Mouse (Mus musculus): Measurements from ENCODE around the gene Cdk6.
"Not testable (repeated sequence)": the region's sequence is repeated elsewhere in the genome, so short reads cannot be mapped to it uniquely, and the experiment has no call there.

Gene Cdk6

DNA sequence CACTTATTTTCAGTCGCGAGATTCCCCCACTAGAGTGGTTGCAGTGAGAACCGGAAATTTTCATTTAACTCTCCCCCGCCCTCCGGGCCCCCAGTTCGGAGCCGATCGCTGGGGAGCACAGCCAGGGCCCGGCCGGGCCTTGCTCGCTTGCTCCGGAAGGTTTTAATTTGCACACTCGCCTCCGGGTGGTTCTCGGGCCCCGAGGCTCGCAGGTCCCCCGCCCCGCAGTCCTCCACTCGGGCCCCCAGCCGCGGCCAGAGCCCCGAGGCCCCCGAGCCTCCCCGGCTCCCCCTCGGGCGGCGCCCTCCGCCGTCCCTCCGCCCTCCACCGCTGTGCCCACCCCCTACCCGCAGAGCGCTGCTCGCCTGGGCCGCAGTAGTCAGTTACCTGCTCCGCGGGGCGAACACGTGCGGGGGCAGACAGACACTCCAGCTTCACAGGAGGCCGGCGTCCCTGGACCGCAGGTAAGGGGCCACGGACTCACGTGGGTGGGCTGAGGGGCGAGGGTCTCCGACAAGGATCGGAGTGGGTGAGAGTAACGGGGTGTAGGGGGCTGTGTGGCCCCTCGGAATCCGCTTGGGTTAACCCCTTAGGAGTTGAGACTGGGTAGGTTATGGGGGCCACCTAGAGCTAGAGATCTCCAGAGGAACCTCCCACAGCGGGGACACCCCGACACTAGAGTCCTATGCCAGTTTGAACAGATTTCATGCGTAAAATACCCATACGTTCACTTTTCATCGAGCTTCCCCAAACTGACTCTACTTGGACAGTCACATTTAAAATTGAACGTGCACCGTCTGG, at the start of gene Cdk6:
TSS of gene Cdk6 (plus strand) at position 375 of the 801 bp plus-strand sequence.
- no peak for DNase-seq (ENCODE audit: low read depth, low spot score)

DNA sequence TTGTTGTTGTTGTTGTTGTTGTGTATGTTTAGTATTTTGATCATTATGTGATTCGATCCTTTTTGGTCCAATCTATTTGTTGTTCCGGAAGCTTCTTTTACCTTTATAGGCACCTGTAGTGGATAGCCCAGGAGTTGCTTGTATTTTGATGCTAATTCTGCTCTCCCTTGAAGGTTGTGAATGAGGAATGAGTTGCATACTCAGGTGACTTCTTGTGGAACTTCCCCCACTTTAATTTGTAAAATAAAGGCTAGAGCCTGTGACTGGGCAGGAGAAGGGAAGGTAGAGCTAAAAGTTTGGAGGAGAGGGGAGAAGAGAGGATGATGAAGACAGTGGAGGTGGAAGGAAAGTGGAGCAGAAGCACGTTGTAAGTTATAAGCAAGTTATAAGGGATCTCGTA, 47.6 kb upstream of the Cdk6 start:
- no peak for DNase-seq (ENCODE audit: low read depth, low spot score)

DNA sequence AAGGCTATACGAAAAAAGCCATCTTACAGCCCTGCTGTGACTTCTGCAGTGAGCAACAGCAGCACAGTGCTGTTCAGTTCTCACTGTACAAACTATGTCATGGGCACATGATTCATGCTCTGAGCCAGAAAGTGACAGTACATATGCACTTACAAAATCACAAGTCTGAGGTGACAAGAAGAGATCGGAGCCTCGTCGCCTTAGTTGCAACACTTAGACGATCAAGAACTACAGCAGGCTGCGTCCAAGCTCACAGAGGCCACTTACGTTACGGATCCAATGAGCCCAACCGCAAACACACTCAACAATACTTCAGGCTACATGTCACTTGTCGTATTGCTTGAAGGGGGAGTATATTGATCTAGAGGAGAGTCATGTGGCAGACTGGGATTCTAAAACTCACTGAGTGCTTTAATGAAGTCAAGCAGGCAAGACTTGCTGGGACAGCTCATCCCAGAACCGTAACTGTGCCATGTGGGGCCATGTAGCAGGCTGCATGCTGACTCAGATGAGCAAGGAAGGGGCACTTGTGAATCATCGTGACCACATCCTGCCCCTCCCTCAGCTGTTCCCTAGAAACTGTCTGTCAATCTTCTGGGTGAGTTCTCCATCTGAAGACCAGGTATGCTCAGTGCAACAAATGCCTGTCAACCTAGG, 40.4 kb upstream of the Cdk6 start:
- no peak for DNase-seq (ENCODE audit: low read depth, low spot score)

DNA sequence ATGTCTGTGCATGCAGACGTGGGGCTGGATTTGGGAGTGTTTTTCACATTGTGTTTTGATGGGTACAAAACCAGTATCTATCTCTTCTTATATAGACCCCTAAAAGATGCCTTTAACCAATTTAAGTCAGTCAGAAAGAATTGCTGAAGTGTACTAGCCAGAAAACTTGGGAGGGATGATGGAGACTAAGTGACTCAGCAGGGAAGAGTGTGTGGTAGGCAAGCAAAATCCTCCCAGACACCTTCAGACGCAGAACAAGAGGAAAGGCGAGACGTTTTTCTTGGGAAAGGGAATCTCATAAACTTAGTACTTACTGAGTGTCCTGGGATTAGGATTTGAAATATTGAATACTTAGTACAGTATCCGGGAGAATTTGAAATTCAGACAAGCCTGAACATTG, 39.8 kb upstream of the Cdk6 start:
- no peak for DNase-seq (ENCODE audit: low read depth, low spot score)

DNA sequence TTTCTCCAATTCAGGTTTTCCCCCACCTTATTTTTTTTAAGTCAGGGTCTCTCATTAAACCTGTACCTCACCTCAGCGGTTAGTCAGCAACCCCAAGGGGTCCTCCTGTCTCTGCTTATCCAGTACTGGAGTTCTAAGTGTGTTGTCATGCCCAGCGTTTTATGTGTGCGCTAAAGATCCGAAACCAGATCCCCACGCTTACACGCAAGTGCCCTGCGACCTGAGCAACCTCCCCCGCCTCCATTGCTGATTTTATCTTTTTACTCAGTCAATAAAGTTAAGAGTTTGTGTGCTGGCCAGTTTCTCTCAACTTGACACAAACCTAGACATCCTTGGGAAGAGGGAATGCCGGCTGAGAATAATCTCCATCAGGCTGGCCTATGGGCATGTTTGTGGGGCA, 37.4 kb upstream of the Cdk6 start:
- no peak for DNase-seq (ENCODE audit: low read depth, low spot score)

DNA sequence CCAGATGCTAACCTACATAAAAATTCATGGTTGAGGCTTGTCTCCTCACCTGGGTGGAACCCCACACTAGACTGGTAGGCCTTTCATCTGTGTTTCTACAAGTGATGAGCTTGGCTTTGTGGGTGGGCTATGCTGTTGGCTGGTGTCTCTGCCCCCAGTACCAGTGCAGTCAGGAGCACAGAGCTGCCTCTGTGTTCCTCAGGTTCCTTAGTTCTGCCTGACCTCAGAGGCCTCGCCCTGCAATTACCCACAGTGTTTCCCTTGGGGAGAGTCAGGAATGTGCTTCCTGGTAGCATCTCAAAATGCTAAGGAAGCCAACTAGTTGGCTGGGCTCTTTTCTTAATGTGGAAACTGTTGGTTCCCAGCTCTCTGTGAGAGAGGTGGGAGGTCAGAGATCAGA, 35.1 kb upstream of the Cdk6 start:
- DNase-seq (ENCODE audit: low read depth, low spot score) = no peak

DNA sequence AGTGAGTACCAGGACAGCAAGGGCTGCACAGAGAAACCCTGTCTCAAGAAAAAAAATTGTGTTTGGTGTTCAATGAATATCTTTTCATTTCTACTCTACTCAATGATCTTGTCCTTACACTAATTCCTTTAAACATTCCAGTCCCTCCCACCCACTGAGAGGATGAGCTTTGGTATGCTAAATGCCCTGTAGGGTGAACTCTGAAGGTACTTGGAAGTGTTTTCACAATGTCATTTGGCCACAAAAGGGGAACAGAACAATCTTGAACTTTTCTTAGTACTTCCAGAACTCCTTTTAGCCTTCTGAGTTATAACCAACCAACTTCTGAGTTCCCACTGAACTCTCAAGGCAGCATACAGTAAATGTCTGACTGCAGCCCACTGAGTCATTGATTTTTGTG, 32.2 kb upstream of the Cdk6 start:
- no peak for DNase-seq (ENCODE audit: low read depth, low spot score)

DNA sequence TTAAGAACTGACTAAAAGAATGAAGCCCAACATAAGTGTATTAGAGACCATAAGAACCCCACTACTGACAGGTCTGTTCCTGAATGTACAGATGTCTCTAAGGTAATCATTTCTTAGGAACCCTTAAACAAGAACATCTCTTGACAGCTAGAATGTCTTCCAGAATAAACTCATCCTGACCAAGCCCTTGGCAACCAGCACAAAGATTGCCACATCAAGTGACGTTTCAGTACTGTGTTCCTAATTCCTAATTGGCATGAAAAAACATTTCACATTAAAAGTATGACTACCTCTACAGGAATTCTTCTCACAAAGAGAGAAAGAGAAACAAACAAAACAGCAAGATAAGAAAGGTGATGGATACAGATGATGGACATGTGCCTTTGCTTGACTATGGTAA, 31.7 kb upstream of the Cdk6 start:
- DNase-seq (ENCODE audit: low read depth, low spot score) = no peak

DNA sequence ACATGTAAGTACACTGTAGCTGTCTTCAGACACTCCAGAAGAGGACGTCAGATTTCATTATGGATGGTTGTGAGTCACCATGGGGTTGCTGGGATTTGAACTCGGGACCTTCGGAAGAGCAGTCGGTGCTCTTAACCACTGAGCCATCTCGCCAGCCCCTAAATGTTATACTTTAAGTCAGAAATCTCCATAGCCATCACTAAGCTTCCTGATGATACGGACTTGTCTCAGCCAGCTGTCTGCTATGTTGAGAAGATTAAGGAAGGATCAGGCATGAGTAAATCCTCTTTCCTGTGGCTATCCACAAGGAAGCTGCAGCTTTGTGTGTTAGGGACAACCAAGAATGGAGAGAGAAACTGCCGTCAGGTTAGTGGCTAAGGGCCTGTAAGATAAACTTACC, 30.1 kb upstream of the Cdk6 start:
- DNase-seq (ENCODE audit: low read depth, low spot score) = not testable (repeated sequence)

DNA sequence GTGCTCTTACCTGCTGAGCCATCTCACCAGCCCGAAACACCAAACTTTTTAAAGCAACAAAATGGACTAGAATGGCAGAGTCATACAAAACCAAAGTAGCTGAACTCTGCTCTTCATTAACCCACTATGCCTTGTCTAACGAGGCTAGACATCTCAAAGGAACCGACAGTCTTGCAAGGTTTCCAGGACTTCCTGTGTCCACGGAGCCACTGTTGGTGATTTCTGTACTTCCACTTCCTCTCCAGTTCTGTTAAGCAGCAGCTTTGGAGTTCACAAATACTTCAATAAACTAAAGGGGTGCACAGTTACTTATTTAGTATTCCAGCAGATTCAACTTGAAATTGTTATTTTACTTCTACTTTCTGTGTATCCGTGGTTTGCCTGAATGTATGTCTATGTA, 23.6 kb upstream of the Cdk6 start:
- not testable (repeated sequence) for DNase-seq (ENCODE audit: low read depth, low spot score)

DNA sequence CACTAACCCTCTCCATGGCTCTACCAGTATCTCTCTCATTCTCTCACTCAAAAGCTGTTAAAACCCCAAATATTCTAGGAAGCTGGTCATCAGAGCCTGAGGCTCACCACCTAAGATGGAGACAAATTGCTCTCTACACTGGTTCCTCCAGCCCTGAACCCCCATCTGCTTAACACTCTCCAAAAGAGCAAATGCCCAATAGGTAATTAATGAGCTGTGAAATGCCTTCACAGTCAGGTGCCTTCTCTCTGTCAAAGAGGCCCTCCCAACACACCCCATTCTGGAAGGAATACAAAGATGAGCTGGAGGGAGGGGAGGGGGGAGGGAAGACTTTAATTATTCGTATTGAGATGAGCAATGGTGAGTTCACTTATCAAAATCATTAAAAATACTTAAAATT, 21.1 kb upstream of the Cdk6 start:
- no peak for DNase-seq (ENCODE audit: low read depth, low spot score)

DNA sequence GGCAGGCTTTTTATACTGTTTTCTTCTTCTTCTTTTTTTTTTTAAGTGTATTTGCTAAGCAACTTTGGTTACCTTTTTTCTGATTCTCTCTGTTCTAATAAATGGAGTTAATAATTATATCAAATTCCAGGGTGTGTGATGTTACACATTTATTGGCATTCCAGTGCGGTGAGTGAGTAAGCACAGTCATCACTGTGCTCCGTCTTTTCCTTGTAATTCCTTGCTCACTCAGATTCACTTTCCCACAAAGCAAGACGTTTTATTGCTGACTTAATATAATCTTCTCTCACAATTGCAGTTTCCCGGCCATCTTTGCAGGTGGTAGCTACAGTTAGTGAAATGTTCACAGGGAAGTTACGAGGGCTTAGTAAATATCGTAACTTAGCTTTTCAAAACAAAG, 19.2 kb upstream of the Cdk6 start:
- DNase-seq (ENCODE audit: low read depth, low spot score) = no peak

DNA sequence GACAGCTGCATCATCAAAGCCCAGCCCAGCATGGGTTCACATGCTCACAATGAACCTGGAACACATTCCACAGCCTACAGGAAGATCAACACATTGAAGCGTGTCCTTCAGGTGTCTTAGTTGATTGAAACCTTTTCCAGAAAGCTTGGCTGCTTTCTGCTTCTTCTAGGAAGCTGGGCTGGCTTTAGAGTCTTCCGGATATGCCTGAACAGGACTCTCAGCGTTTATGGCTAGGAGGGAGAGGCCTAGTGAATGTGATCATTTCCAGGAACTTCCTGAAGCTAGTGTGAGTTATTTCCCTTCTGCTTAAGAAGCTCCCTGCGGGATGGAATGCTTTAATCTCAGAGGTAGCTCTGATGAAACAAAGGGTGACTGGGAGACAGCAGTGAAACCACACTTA, 17.2 kb upstream of the Cdk6 start:
- DNase-seq (ENCODE audit: low read depth, low spot score) = no peak

DNA sequence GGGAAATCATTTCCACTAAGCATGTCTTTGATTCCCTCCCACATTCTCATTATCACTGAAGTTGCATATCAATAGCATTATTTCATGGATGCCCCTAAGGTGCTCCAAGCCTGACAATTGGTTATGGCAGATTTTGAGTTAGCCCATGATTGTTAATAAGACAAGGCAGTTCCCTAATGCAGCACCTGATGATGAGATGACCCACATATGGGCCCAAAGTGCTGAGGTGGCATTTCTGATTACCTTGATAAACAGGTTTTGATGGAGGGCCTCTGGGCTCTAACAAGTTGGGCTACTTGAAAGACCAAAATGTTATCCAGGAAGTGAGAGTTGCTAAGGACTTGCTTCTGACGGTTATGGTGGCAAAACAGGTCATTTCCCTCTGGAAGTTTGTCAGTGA, 11.9 kb upstream of the Cdk6 start:
- DNase-seq (ENCODE audit: low read depth, low spot score) = no peak

DNA sequence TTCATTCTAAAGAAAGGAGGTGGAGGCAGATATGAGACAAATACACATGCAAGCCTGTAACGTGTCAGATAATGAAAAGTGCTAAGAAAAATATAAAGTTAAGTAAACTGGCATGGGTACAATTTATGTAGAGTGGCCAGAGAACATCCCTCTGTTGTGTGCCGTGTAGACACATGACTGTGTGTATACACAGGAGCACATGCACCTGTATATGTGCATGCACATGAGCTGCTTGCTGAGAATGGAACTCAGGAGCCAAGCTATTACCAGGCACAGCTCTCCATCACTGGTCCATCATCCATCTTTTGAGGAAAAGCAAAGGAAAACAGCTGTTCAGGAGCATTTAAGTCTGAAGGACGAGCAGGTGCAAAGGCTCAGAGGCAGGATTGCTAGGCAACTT, 10.4 kb upstream of the Cdk6 start:
- no peak for DNase-seq (ENCODE audit: low read depth, low spot score)

DNA sequence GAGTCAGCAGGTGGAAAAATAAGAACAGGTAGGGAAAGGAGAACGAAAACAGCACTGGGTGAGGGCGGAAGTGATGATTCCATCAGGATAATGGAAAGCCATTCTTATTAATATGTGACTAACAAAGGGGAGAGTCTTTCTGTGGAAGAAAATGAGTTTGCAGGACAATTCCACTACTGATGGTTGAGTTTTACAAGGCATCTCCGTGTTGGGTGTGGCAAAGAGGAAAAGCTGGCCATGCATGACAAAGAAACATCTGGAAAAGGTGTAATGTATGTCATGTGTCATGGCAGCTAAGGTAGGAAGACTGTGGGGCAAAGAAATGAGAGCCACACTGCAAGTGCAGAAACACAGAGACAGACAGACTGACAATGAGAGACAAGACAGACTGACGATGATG, 8.3 kb upstream of the Cdk6 start:
- DNase-seq (ENCODE audit: low read depth, low spot score) = not testable (repeated sequence)

DNA sequence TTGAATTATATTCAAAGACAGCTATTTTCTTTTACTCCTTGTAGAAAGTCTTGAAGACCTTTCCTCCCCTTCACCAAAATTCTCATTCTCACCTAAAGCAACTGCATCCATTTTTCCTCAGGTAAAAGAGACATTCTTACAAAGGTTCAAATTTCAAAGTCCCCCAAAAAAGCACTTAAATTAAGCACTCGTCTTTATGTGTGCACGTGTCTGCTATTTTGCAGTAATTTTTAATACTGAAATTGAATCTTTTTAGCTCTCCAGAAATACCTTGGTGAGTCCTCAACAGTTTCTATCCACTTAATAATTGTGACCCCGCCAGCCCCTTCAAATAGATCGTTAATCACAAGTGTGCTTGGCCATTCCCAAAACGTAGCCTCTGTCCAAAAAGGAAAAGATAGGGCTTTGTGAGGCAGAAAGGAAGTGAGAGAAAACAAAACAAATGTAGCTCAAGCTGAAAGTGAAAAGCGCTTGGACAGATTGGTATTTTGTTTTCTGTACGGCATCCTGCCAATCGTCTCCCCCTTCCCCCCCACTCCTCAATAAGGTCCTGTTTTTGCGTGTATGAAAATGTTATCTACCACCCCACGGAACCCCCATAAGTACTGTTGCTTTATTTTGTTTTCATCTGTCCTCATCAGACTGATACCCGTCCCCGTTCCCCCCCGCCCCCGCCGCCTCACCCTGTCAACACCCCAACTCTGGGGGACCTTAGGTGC, 786 bp upstream of the Cdk6 start:
- DNase-seq (ENCODE audit: low read depth, low spot score) = not testable (repeated sequence)

DNA sequence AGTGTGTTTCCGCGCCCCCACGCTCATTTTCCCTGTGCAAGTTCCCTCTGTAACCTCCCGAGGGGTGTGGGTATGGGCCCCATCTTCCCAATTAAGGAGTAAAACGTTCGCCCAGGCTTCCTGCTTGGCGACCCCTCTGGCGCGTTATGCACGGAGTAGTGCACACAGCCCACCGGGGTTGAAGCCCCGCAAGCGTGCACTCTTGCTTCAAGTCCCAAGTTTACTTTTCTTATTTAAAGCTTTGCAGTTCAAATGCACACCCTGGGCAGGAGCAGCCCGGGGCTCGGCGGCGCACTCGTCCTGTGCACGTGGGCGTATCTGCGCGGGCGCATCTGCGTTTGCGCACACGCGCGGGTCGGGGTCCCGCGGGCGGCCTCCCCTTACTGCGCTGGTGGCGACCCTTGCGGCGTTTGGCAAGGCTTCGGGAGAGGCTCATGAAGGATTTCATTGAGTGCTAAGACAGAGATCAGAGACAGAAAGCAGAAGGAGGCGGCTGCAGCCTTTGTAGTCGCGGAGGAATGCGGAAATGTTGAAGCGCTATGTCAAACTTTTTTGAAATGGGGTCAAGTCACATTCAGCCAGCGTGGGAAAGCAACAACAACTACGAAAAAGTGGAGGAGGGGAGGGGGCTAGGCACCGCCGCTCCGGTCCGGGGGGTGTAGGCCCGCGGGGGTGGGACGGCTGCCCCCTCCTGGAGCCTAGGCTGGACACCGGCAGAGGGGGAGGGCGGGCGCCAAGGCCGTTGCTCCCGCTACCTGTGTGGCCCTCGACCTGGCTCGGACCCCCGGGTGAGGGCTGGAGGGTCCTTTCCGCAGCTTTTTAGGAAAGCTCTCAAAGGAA, 866 bp downstream of the Cdk6 start:
- DNase-seq (ENCODE audit: low read depth, low spot score) = no peak

DNA sequence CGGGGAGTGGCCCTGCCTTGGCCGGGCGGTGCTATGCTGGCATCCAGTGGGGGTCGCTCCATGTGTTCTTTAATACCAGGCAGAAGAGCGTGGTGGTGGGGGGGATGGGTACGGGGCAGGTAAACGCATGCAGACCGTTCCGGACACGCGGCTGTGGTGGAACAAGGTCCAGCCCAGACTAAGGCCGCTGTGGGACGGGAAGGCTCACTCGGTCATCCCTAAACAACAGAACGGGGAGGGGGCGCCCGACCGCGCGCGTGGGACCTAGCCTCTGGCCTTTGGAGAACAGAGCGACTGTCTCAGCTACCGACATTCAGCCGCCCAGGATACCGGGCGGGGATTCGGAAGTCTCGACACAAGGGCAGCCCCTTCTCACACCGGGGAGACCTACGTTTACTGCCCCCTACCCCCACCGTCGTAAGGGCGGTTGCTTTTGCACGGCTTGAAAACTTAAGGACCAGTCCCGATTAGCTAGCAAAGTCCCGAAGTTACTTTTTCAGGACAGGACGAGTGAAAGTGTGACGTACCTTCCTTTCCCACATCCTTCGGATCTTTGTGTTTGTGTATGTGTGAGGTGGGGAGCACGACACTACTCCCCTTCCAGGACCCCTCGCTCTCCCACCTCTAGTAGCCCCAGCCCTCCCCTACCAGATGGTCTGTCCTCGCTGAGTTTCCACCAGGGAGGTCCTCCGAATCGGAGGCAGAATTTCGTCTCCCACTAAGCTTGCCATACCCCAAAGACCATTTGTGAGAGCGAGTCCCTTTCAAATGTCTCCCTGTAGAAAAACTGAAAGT, 1.7 kb downstream of the Cdk6 start:
- no peak for DNase-seq (ENCODE audit: low read depth, low spot score)

DNA sequence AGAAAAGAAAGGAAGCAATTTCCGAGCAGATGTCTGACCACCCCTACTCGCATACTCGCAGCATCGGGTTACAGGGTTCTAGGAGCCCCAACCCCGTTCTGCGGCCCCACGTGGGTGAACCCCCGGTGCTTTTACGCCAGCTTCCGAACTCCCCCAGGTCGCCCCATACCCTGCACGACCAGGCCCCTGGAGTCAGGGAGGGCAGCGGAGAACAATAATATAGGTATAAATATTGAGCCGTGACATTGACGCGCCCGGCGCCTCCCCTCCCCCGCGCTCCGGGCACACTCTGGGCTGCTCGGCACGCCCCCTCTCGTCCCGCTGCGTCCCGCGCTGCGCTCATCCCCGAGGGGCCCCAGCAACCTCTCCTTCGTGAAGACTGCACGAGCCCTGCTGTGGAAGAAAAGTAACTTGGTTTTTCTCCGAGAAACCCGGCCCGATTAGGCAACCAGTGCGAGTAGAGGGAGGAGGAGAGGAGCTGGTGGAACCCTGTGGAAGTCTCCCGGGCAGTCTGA, 2.3 kb downstream of the Cdk6 start:
- no peak for DNase-seq (ENCODE audit: low read depth, low spot score)
